Mouse (Mus musculus) E14TG2a.4 (cell line): Measurements from ENCODE around the gene Hist1h2af.

Experiments
- CTCF ChIP-seq: conservative IDR thresholded peaks from 2 replicates; pipeline ENCODE4 v1.5.1; 2014; ENCODE audit warnings: low read length
- NANOG ChIP-seq: IDR thresholded peaks from 2 replicates; pipeline ENCODE4 v1.6.1; 2014; ENCODE audit warnings: borderline replicate concordance, low read length, mixed read lengths
- POU5F1 ChIP-seq: IDR thresholded peaks from 2 replicates; pipeline ENCODE4 v1.6.1; 2014; ENCODE audit warnings: low read length, borderline replicate concordance

GRCm38 (mm10) chr13:23546694-23547093, 13.0 kb downstream of the Hist1h2af start:
- no peak for TF ChIP-seq CTCF
- TF ChIP-seq NANOG, result no peak
- no peak for TF ChIP-seq POU5F1
